Mouse (Mus musculus): Measurements from ENCODE around the gene Brd4. TPM values are rescaled to one million over a fixed set of nuclear protein-coding genes. Genes with fewer than 3 reads are reported as not detected.

Brd4 gene
- polyA plus RNA-seq, 1 experiment from 2014 or later = 20.2 TPM

DNA sequence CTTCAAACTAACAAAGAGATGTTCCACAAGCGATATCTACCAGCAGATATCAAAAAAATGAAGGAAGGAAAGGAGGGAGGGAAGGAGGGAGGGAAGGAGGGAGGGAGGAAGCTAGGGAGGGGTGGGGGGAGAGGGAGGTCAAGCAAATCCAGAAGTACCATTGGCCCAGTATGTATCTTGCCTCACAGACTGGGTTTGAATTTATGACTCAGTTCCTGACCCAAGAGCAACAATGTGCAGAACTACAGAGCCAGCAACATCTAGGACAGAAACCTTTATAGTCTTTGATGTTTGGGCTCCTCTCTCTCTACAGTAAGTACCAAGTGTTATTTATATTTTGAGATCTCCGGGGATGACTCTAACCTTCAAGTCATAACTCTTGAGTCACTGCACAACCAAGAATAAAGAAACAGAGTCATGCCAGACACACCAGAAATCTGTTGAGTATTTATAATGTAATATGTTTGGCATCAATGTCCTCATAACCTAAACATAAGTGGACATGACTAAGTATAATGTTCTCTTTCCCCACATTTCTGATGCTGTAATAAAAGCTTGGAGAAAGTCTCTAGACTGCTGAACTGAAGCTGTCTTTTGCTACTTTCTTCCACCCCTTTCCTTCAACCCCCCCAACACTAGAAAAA is 32.6 kb downstream of the Brd4 start:
- H3K36me3 ChIP-seq (replicated peaks; ENCODE audit: insufficient read depth, low read length) = peaks cover 5% of the 10 kb centered on the region; the same call in 1 of the 2 replicates
- DNase-seq (no peak), ATAC-seq (no peak)
- no peaks in the 10 kb centered on the region for H3K27me3 ChIP-seq (ENCODE audit: insufficient read depth, low read length)
- no peak overlapping the region for H3K4me3 ChIP-seq (ENCODE audit: low read depth, low read length)
- peaks cover 6% of the 10 kb centered on the region; the same call in 1 of the 2 replicates for H3K4me1 ChIP-seq (ENCODE audit: insufficient read depth)
- no peaks in the 10 kb centered on the region for H3K9me3 ChIP-seq (ENCODE audit: low read length)
- H3K27ac ChIP-seq (ENCODE audit: low read depth) = no peak overlapping the region
- TF ChIP-seq CTCF (IDR thresholded peaks at IDR 0.05; ENCODE audit: low read depth) (no peak), EP300 (IDR thresholded peaks at IDR 0.05; ENCODE audit: low read depth) (no peak)
- no peak overlapping the region for H3K4me2 ChIP-seq (ENCODE audit: low read depth, low read length)
- no peak overlapping the region for H3K9ac ChIP-seq (replicated peaks)
- 55% methylated on average over 2 of the region's 2 CpGs for WGBS (ENCODE audit: insufficient replicate concordance)

DNA sequence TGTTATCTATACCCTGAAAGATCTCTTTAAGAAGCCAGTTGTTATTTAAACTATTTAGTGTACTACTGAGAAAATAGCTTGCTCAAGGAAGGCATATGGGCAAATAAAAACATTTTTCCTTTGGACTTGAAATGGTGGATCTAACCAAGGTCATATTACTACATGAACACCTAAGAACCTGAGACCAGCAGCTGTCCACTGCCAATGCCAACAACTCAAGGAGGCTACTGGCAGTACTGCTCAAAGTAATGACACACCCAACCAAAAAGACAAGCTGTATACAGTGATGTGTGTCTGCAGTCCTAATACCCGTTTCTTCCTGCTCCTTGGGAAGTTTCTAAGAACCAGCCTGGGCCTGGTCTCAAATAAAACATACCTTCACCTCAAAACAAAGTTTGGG is 34.5 kb downstream of the Brd4 start:
- H3K9ac ChIP-seq (replicated peaks) = no peak overlapping the region
- no peak for ATAC-seq
- no peak overlapping the region for H3K27ac ChIP-seq (ENCODE audit: low read depth)
- WGBS (ENCODE audit: insufficient replicate concordance) = 94% methylated on average over 1 of the region's 1 CpGs
- peaks cover 5% of the 10 kb centered on the region; the same call in 1 of the 2 replicates for H3K36me3 ChIP-seq (replicated peaks; ENCODE audit: insufficient read depth, low read length)
- no peaks in the 10 kb centered on the region for H3K9me3 ChIP-seq (ENCODE audit: low read length)
- TF ChIP-seq EP300 (IDR thresholded peaks at IDR 0.05; ENCODE audit: low read depth) (no peak), CTCF (IDR thresholded peaks at IDR 0.05; ENCODE audit: low read depth) (no peak)
- DNase-seq = no peak
- 0 out of 2 replicates have a peak, but pooled peaks cover 3% of the 10 kb centered on the region for H3K4me1 ChIP-seq (ENCODE audit: insufficient read depth)
- H3K27me3 ChIP-seq (ENCODE audit: insufficient read depth, low read length) = no peaks in the 10 kb centered on the region
- H3K4me3 ChIP-seq (ENCODE audit: low read depth, low read length) = no peak overlapping the region
- no peak overlapping the region for H3K4me2 ChIP-seq (ENCODE audit: low read depth, low read length)

DNA sequence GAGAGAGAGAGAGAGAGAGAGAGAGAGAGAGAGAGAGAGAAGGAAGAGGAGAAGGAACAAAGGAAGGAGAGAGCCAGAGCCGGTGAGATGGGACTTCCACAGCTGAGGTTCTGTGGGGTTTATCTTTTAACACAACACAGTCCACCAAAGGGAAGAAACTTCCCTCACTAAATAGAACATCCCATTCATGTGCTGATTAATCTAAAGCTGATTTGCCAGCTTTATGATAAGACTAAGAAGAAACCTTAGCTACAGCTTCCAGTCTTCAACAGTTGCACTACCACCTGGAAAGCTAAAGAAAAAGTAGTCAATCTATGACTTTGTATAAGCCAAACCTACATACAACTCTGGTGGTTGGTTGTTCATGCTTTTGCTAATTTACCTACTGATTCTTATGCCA is 36.3 kb downstream of the Brd4 start:
- H3K36me3 ChIP-seq (replicated peaks; ENCODE audit: insufficient read depth, low read length) = peaks cover 5% of the 10 kb centered on the region; the same call in 1 of the 2 replicates
- 18% methylated on average over 1 of the region's 1 CpGs for WGBS (ENCODE audit: insufficient replicate concordance)
- DNase-seq = no peak

DNA sequence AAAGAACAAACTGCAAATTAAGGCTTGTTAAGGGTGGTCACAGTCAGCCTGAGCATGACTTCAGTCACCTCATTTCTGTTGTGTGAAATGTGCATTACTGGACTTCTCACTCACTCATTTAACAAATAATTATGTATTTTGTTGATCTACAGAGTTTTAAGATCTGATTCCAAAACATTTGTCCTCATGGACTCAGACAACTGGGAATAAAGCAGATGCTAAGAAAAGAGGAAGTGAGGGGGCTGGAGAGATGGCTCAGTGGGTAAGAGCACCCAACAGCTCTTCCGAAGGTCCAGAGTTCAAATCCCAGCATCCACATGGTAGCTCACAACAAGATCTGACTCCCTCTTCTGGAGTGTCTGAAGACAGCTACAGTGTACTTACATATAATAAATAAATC is 36.9 kb downstream of the Brd4 start:
- H3K27ac ChIP-seq (ENCODE audit: low read depth) = no peak overlapping the region
- TF ChIP-seq CTCF (IDR thresholded peaks at IDR 0.05; ENCODE audit: low read depth) = no peak
- no peak for TF ChIP-seq EP300 (IDR thresholded peaks at IDR 0.05; ENCODE audit: low read depth)
- H3K4me3 ChIP-seq (ENCODE audit: low read depth, low read length) = no peak overlapping the region
- WGBS (ENCODE audit: insufficient replicate concordance) = 95% methylated on average over 1 of the region's 1 CpGs
- no peaks in the 10 kb centered on the region for H3K9me3 ChIP-seq (ENCODE audit: low read length)
- H3K4me2 ChIP-seq (ENCODE audit: low read depth, low read length) = no peak overlapping the region
- H3K9ac ChIP-seq (replicated peaks) = no peak overlapping the region
- ATAC-seq (no peak), DNase-seq (no peak)
- H3K27me3 ChIP-seq (ENCODE audit: insufficient read depth, low read length) = no peaks in the 10 kb centered on the region
- peaks cover 7% of the 10 kb centered on the region; the same call in 1 of the 2 replicates for H3K36me3 ChIP-seq (replicated peaks; ENCODE audit: insufficient read depth, low read length)
- peaks cover 3% of the 10 kb centered on the region; the same call in 1 of the 2 replicates for H3K4me1 ChIP-seq (ENCODE audit: insufficient read depth)

More for the DNA sequence above, 36.3 kb downstream of the Brd4 start:
- Histone ChIP-seq H3K9ac (replicated peaks) (no peak overlapping the region), H3K9me3 (ENCODE audit: low read length) (no peaks in the 10 kb centered on the region), H3K4me3 (ENCODE audit: low read depth, low read length) (no peak overlapping the region), H3K4me2 (ENCODE audit: low read depth, low read length) (no peak overlapping the region), H3K27me3 (ENCODE audit: insufficient read depth, low read length) (no peaks in the 10 kb centered on the region), H3K27ac (ENCODE audit: low read depth) (no peak overlapping the region), H3K4me1 (ENCODE audit: insufficient read depth) (peaks cover 3% of the 10 kb centered on the region; the same call in 1 of the 2 replicates)
- TF ChIP-seq CTCF (IDR thresholded peaks at IDR 0.05; ENCODE audit: low read depth) (no peak), EP300 (IDR thresholded peaks at IDR 0.05; ENCODE audit: low read depth) (no peak)
- no peak for ATAC-seq

DNA sequence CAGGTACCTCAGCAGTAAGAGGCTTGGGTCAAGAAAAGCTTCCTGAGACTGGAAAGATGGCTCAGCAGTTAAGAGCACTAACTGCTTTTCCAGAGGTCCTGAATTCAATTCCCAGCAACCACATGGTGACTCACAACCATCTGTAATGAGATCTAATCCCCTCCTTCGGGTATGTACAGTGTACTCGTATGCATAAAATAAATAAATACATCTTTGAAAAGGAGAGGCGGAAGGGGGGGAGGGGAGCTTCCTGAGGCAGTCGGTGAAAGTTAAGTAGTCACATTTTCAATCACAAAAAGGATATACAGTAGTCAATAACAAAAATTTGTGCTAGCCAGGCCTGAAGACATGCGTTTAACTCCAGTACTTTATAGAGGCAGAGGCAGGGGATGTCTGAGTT is 38.4 kb downstream of the Brd4 start:
- peaks cover 3% of the 10 kb centered on the region for H3K4me1 ChIP-seq (ENCODE audit: insufficient read depth)
- no peaks in the 10 kb centered on the region for H3K9me3 ChIP-seq (ENCODE audit: low read length)
- ATAC-seq (no peak), DNase-seq (no peak)
- no peaks in the 10 kb centered on the region for H3K27me3 ChIP-seq (ENCODE audit: insufficient read depth, low read length)
- H3K4me3 ChIP-seq (ENCODE audit: low read depth, low read length) = no peak overlapping the region
- H3K9ac ChIP-seq (replicated peaks) = no peak overlapping the region
- TF ChIP-seq CTCF (IDR thresholded peaks at IDR 0.05; ENCODE audit: low read depth) (no peak), EP300 (IDR thresholded peaks at IDR 0.05; ENCODE audit: low read depth) (no peak)
- WGBS (ENCODE audit: insufficient replicate concordance) = 65% methylated on average over 5 of the region's 5 CpGs
- H3K27ac ChIP-seq (ENCODE audit: low read depth) = no peak overlapping the region
- peaks cover 7% of the 10 kb centered on the region; the same call in 1 of the 2 replicates for H3K36me3 ChIP-seq (replicated peaks; ENCODE audit: insufficient read depth, low read length)
- H3K4me2 ChIP-seq (ENCODE audit: low read depth, low read length) = no peak overlapping the region

DNA sequence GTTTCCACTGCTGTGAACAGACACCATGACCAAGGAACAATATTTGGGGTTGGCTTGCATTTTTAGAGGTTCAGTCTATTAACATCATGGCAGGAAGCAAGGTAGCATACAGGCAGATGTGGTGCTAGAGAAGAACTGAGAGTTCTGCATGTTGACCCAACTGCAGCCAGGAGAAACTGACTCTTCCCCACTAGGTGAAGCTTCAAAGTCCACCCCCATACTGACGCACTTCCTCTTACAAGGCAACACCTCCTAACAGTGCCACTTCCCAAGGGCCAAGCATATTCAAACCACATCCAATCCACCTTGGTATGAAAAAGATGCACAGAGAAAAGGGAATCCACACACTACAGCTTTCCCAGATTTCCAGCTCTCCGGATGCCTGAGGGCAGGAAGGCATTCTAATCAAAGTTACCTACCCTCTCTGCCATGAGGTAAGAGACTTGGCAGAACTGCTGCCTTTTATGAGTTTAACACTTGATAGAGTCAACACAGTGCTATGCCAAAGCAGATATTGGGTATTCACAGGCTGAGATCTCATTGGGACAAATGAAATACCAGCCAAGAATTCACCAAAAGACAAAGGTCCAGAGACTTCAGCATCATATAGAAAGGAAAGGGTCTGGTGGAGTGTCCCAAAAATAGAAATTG is 43.5 kb downstream of the Brd4 start:
- Histone ChIP-seq H3K9me3 (ENCODE audit: low read length) (no peaks in the 10 kb centered on the region), H3K36me3 (replicated peaks; ENCODE audit: insufficient read depth, low read length) (peaks cover 5% of the 10 kb centered on the region), H3K9ac (replicated peaks) (no peak overlapping the region), H3K27ac (ENCODE audit: low read depth) (no peak overlapping the region), H3K4me1 (ENCODE audit: insufficient read depth) (peaks cover 14% of the 10 kb centered on the region), H3K4me3 (ENCODE audit: low read depth, low read length) (no peak overlapping the region), H3K27me3 (ENCODE audit: insufficient read depth, low read length) (no peaks in the 10 kb centered on the region), H3K4me2 (ENCODE audit: low read depth, low read length) (no peak overlapping the region)
- DNase-seq = no peak
- 75% methylated on average over 2 of the region's 2 CpGs for WGBS (ENCODE audit: insufficient replicate concordance)
- TF ChIP-seq EP300 (IDR thresholded peaks at IDR 0.05; ENCODE audit: low read depth) (no peak), CTCF (IDR thresholded peaks at IDR 0.05; ENCODE audit: low read depth) (no peak)
- peak; percentile 68 for ATAC-seq

Measured in liver, postnatal 0 days (tissue).